Mouse (Mus musculus) MEL (cell line): ENCODE data around the gene Iqub. TPM values are rescaled to one million over a fixed set of nuclear protein-coding genes. Genes with fewer than 3 reads are reported as not detected.

ENCODE experiments used
- DNase-seq: peaks from one replicate; pipeline ENCODE4 v3.0.0; 2011; ENCODE audit warnings: low read depth, low spot score
- H3K27ac ChIP-seq: 2 replicates; pipeline ENCODE4 v1.5.1; 2012; ENCODE audit warnings: low read depth, mild to moderate bottlenecking, control low read depth, low read length, moderate library complexity; ENCODE audit not compliant: control insufficient read depth
- H3K27me3 ChIP-seq, 2 experiments: fragments of 150-350 bp in 1 of 2; sonication (generic) in 1 of 2; 2 replicates each; pipeline ENCODE4 v1.6.1; 2012; ENCODE audit warnings: low read length in 2 of 2, mild to moderate bottlenecking in 2 of 2, improper control_type of control experiment in 1 of 2, moderate library complexity in 1 of 2; ENCODE audit not compliant: insufficient read depth in 2 of 2, control insufficient read depth in 1 of 2
- H3K36me3 ChIP-seq, 2 experiments: 2 replicates each; pipeline ENCODE4 v1.6.1; 2012 to 2014; ENCODE audit warnings: low read length in 2 of 2, improper control_type of control experiment in 1 of 2, inconsistent platforms in 1 of 2, mild to moderate bottlenecking in 1 of 2; ENCODE audit not compliant: insufficient read depth in 2 of 2, control insufficient read depth in 1 of 2
- H3K4me1 ChIP-seq, 2 experiments: fragments of 150-350 bp in 1 of 2; sonication (generic) in 1 of 2; 2 replicates each; pipeline ENCODE4 v1.6.1; 2012; ENCODE audit warnings: low read length in 2 of 2, improper control_type of control experiment in 1 of 2, mild to moderate bottlenecking in 1 of 2; ENCODE audit not compliant: insufficient read depth in 2 of 2, control insufficient read depth in 1 of 2
- H3K4me3 ChIP-seq, 2 experiments: fragments of 150-350 bp in 1 of 2; sonication (generic) in 1 of 2; 2 replicates each; pipeline ENCODE4 v1.5.1; 2012; ENCODE audit warnings: low read depth in 2 of 2, low read length in 2 of 2, mild to moderate bottlenecking in 2 of 2, moderate library complexity in 2 of 2, control low read depth in 1 of 2, improper control_type of control experiment in 1 of 2; ENCODE audit not compliant: control insufficient read depth in 1 of 2, insufficient read depth in 1 of 2
- H3K79me2 ChIP-seq: 2 replicates; pipeline ENCODE4 v1.6.1; 2012; ENCODE audit warnings: mild to moderate bottlenecking, low read length, moderate library complexity; ENCODE audit not compliant: control insufficient read depth, poor library complexity, insufficient read depth
- H3K9ac ChIP-seq: 2 replicates; pipeline ENCODE4 v1.6.1; 2012; ENCODE audit warnings: low read depth, mild to moderate bottlenecking, control low read depth, low read length, moderate library complexity; ENCODE audit not compliant: control insufficient read depth, poor library complexity, severe bottlenecking
- H3K9me3 ChIP-seq: fragments of 150-350 bp; sonication (generic); replicated peaks from 2 replicates; pipeline ENCODE4 v1.6.1; 2012; ENCODE audit warnings: mild to moderate bottlenecking, low read length, improper control_type of control experiment, moderate library complexity; ENCODE audit not compliant: insufficient read depth
- BHLHE40 ChIP-seq: IDR thresholded peaks from 2 replicates; pipeline ENCODE4 v1.6.1; 2012; ENCODE audit warnings: low read depth, mild to moderate bottlenecking, inconsistent platforms, low read length, improper control_type of control experiment, borderline replicate concordance
- CHD1 ChIP-seq: IDR thresholded peaks from 2 replicates; pipeline ENCODE4 v1.6.1; 2012; ENCODE audit warnings: low read depth, mild to moderate bottlenecking, inconsistent platforms, low read length, improper control_type of control experiment
- CHD2 ChIP-seq: IDR thresholded peaks from 2 replicates; pipeline ENCODE4 v1.6.1; 2011; ENCODE audit warnings: low read length, improper control_type of control experiment
- CTCF ChIP-seq, 3 experiments: IDR thresholded peaks in 2 of 3; conservative IDR thresholded peaks in 1 of 3; 2 replicates each; pipeline ENCODE4 v1.5.1; 2011 to 2012; ENCODE audit warnings: low read length in 3 of 3, low read depth in 2 of 3, mild to moderate bottlenecking in 2 of 3, improper control_type of control experiment in 1 of 3, inconsistent platforms in 1 of 3, mixed read lengths in 1 of 3, moderate library complexity in 1 of 3; ENCODE audit not compliant: control insufficient read depth in 1 of 3, insufficient read depth in 1 of 3, poor library complexity in 1 of 3, severe bottlenecking in 1 of 3
- ELF1 ChIP-seq: IDR thresholded peaks from 2 replicates; pipeline ENCODE4 v1.6.1; 2014; ENCODE audit warnings: low read depth, mild to moderate bottlenecking, inconsistent platforms, low read length, improper control_type of control experiment, moderate library complexity
- EP300 ChIP-seq, 2 experiments: IDR thresholded peaks; 2 replicates each; pipeline ENCODE4 v1.6.1; 2011; ENCODE audit warnings: improper control_type of control experiment in 2 of 2, low read length in 2 of 2, low read depth in 1 of 2, mild to moderate bottlenecking in 1 of 2
- GABPA ChIP-seq: IDR thresholded peaks from 2 replicates; pipeline ENCODE4 v1.6.1; 2012; ENCODE audit warnings: low read depth, mild to moderate bottlenecking, inconsistent platforms, low read length, improper control_type of control experiment, moderate library complexity
- GATA1 ChIP-seq: IDR thresholded peaks from 2 replicates; pipeline ENCODE4 v1.6.1; 2011; ENCODE audit warnings: low read depth, low read length, improper control_type of control experiment
- JUND ChIP-seq: IDR thresholded peaks from 2 replicates; pipeline ENCODE4 v1.6.1; 2011; ENCODE audit warnings: low read depth, mild to moderate bottlenecking, improper control_type of control experiment, low read length
- KAT2A ChIP-seq: conservative IDR thresholded peaks from 2 replicates; pipeline ENCODE4 v1.6.1; 2012; ENCODE audit warnings: low read depth, low read length, improper control_type of control experiment, inconsistent platforms
- MAFK ChIP-seq: IDR thresholded peaks from 2 replicates; pipeline ENCODE4 v1.6.1; 2011; ENCODE audit warnings: low read depth, mild to moderate bottlenecking, low read length, improper control_type of control experiment, borderline replicate concordance
- MAX ChIP-seq: IDR thresholded peaks from 2 replicates; pipeline ENCODE4 v1.6.1; 2011; ENCODE audit warnings: low read length, improper control_type of control experiment
- MAZ ChIP-seq: IDR thresholded peaks from 2 replicates; pipeline ENCODE4 v1.6.1; 2012; ENCODE audit warnings: low read depth, mild to moderate bottlenecking, inconsistent platforms, low read length, improper control_type of control experiment
- MEF2A ChIP-seq: IDR thresholded peaks from 2 replicates; pipeline ENCODE4 v1.6.1; 2014; ENCODE audit warnings: low read depth, mild to moderate bottlenecking, inconsistent platforms, low read length, improper control_type of control experiment; ENCODE audit not compliant: poor library complexity, insufficient replicate concordance, severe bottlenecking; ENCODE audit errors: extremely low read depth
- MXI1 ChIP-seq: IDR thresholded peaks from 2 replicates; pipeline ENCODE4 v1.6.1; 2011; ENCODE audit warnings: mild to moderate bottlenecking, low read depth, low read length, improper control_type of control experiment
- MYB ChIP-seq: IDR thresholded peaks from 2 replicates; pipeline ENCODE4 v1.6.1; 2011; ENCODE audit warnings: mild to moderate bottlenecking, low read depth, low read length, improper control_type of control experiment
- MYC ChIP-seq: IDR thresholded peaks from 2 replicates; pipeline ENCODE4 v1.6.1; 2011; ENCODE audit warnings: low read depth, mild to moderate bottlenecking, low read length, improper control_type of control experiment, moderate library complexity
- NELFE ChIP-seq: IDR thresholded peaks from 2 replicates; pipeline ENCODE4 v1.6.1; 2011; ENCODE audit warnings: low read depth, low read length, improper control_type of control experiment
- NRF1 ChIP-seq: IDR thresholded peaks from 2 replicates; pipeline ENCODE4 v1.6.1; 2014; ENCODE audit warnings: low read depth, mild to moderate bottlenecking, inconsistent platforms, low read length, improper control_type of control experiment, moderate library complexity; ENCODE audit not compliant: poor library complexity, insufficient read depth, severe bottlenecking
- POLR2A ChIP-seq, 2 experiments: IDR thresholded peaks; 2 replicates each; pipeline ENCODE4 v1.6.1; 2011 to 2012; ENCODE audit warnings: low read length in 2 of 2, mild to moderate bottlenecking in 2 of 2, control low read depth in 1 of 2, improper control_type of control experiment in 1 of 2, low read depth in 1 of 2, moderate library complexity in 1 of 2; ENCODE audit not compliant: control insufficient read depth in 1 of 2, insufficient read depth in 1 of 2, poor library complexity in 1 of 2
- POLR2AphosphoS2 ChIP-seq: IDR thresholded peaks from 2 replicates; pipeline ENCODE4 v1.6.1; 2011; ENCODE audit warnings: low read length, improper control_type of control experiment
- POLR2AphosphoS5 ChIP-seq: IDR thresholded peaks from 2 replicates; pipeline ENCODE4 v1.6.1; 2012; ENCODE audit warnings: low read depth, borderline replicate concordance, mild to moderate bottlenecking, inconsistent platforms, low read length, moderate library complexity, mixed read lengths
- SIN3A ChIP-seq: IDR thresholded peaks from 2 replicates; pipeline ENCODE4 v1.6.1; 2012; ENCODE audit warnings: low read length, improper control_type of control experiment, inconsistent platforms
- TCF12 ChIP-seq: IDR thresholded peaks from 2 replicates; pipeline ENCODE4 v1.6.1; 2014; ENCODE audit warnings: low read depth, mild to moderate bottlenecking, inconsistent platforms, low read length, improper control_type of control experiment, moderate library complexity
- UBTF ChIP-seq: IDR thresholded peaks from 2 replicates; pipeline ENCODE4 v1.6.1; 2012; ENCODE audit warnings: low read depth, mild to moderate bottlenecking, inconsistent platforms, low read length, improper control_type of control experiment, moderate library complexity, borderline replicate concordance; ENCODE audit not compliant: insufficient read depth
- USF2 ChIP-seq, 2 experiments: IDR thresholded peaks; 2 replicates each; pipeline ENCODE4 v1.6.1; 2011 to 2012; ENCODE audit warnings: improper control_type of control experiment in 2 of 2, low read length in 2 of 2, borderline replicate concordance in 1 of 2, inconsistent platforms in 1 of 2, low read depth in 1 of 2, mild to moderate bottlenecking in 1 of 2; ENCODE audit not compliant: insufficient read depth in 1 of 2
- ZNF384 ChIP-seq: IDR thresholded peaks from 2 replicates; pipeline ENCODE4 v1.6.1; 2012; ENCODE audit warnings: low read depth, mild to moderate bottlenecking, inconsistent platforms, low read length, improper control_type of control experiment
- polyA plus RNA-seq, 2 experiments: library from polyadenylated mRNA; stranded (reverse) in 1 of 2; unstranded in 1 of 2; fragments of >175 nt in 1 of 2; fragments of >200 nt in 1 of 2; gene quantifications; 2 replicates each; pipeline versions ENCODE4 v1.2.1 to v1.2.4; 2012; ENCODE audit warnings: low replicate concordance in 2 of 2, low read depth in 1 of 2; ENCODE audit not compliant: insufficient read length in 2 of 2, insufficient read depth in 1 of 2, missing spikeins in 1 of 2
- total RNA-seq: library from RNA; depleted of rRNA; stranded (reverse); fragments of 300-350 nt; gene quantifications from 2 replicates; pipeline ENCODE4 v1.2.3, GENCODE M21; 2012

Gene Iqub
- total and polyA plus RNA-seq, 3 experiments, result not detected

DNA sequence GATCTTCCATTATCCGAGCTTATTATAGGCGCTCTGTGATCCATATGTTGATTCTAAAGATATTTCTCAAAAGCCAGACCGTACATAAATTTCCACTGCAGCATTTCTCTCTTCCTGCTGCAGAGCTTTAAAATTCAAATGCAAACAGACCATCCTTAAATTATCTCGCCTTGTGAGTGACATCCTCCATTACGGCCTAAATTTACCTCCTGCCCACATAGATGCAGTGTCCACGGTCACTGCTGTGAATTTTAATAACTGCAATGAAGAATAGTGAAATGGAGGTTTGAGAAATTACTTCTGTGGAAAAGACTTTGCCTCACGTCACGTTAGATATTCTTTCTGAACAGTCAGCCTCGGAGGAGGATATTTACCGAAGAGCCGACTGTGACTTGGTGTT, 98.8 kb downstream of the Iqub start:
- no peak for TF ChIP-seq MAZ
- no peak for TF ChIP-seq CHD1
- TF ChIP-seq MXI1, result no peak
- no peak for TF ChIP-seq MEF2A
- no peak for TF ChIP-seq UBTF
- TF ChIP-seq MAFK, result no peak
- TF ChIP-seq POLR2A (IDR thresholded peaks at IDR 0.05; ENCODE audit: control insufficient read depth in 1 of 2, insufficient read depth in 1 of 2, low read depth in 1 of 2, low read length in 2 of 2, poor library complexity in 1 of 2), result no peak
- TF ChIP-seq TCF12, result no peak
- no peak for TF ChIP-seq MYB
- TF ChIP-seq MYC, result no peak
- no peak for TF ChIP-seq POLR2AphosphoS2
- no peak for TF ChIP-seq KAT2A
- TF ChIP-seq GABPA, result no peak
- TF ChIP-seq SIN3A, result no peak
- no peak for TF ChIP-seq GATA1
- TF ChIP-seq ZNF384, result no peak
- H3K27ac ChIP-seq, result no peak overlapping the region
- no peak for DNase-seq
- H3K79me2 ChIP-seq, result no peaks in the 10 kb centered on the region
- H3K36me3 ChIP-seq, result no peaks in the 10 kb centered on the region
- no peaks in the 10 kb centered on the region for H3K4me1 ChIP-seq
- no peak overlapping the region for H3K9ac ChIP-seq
- no peaks in the 10 kb centered on the region for H3K9me3 ChIP-seq
- H3K27me3 ChIP-seq, result no peaks in the 10 kb centered on the region
- no peak overlapping the region for H3K4me3 ChIP-seq

DNA sequence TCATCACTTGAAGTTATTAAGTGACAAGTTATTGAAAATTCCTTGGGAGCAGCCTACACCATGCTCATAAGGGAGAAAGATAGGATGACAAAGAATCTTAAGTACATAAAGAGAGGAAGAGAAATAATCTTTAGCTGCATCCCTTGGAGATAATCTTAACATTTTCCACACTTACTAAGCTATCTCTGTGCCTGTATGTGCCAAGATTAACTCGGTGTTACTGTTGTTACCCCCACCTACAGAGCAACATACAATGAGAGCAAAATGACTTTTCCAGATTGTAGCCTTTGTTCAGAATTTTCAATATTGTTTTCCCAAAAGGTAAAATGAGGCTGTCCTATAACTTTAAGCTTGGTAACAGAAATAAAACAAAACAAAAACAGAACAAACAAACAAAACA, 99.4 kb downstream of the Iqub start:
- Histone ChIP-seq H3K9ac (no peak overlapping the region), H3K36me3 (no peaks in the 10 kb centered on the region), H3K4me1 (no peaks in the 10 kb centered on the region), H3K79me2 (no peaks in the 10 kb centered on the region), H3K27me3 (no peaks in the 10 kb centered on the region), H3K27ac (no peak overlapping the region), H3K4me3 (no peak overlapping the region), H3K9me3 (no peaks in the 10 kb centered on the region)
- no peak for DNase-seq
- TF ChIP-seq POLR2AphosphoS2, result no peak
- TF ChIP-seq CHD2, result no peak
- TF ChIP-seq POLR2AphosphoS5, result no peak
- no peak for TF ChIP-seq MAZ
- TF ChIP-seq ELF1, result no peak
- TF ChIP-seq CTCF (IDR thresholded peaks at IDR 0.05 in 2 of 3, conservative IDR thresholded peaks at IDR 0.05 in 1 of 3; ENCODE audit: control insufficient read depth in 1 of 3, insufficient read depth in 1 of 3, low read depth in 2 of 3, low read length in 3 of 3, poor library complexity in 1 of 3, severe bottlenecking in 1 of 3), result no peak
- no peak for TF ChIP-seq POLR2A (IDR thresholded peaks at IDR 0.05; ENCODE audit: control insufficient read depth in 1 of 2, insufficient read depth in 1 of 2, low read depth in 1 of 2, low read length in 2 of 2, poor library complexity in 1 of 2)
- TF ChIP-seq MEF2A, result no peak
- TF ChIP-seq SIN3A, result no peak
- TF ChIP-seq MAX, result no peak
- TF ChIP-seq BHLHE40, result no peak
- no peak for TF ChIP-seq EP300 (IDR thresholded peaks at IDR 0.05; ENCODE audit: low read depth in 1 of 2, low read length in 2 of 2)
- TF ChIP-seq GATA1, result no peak
- TF ChIP-seq KAT2A, result no peak
- TF ChIP-seq JUND, result no peak
- TF ChIP-seq MYC, result no peak
- TF ChIP-seq USF2 (IDR thresholded peaks at IDR 0.05; ENCODE audit: borderline replicate concordance in 1 of 2, insufficient read depth in 1 of 2, low read depth in 1 of 2, low read length in 2 of 2), result no peak
- TF ChIP-seq NRF1, result no peak
- no peak for TF ChIP-seq NELFE
